Mouse (Mus musculus) hindbrain, embryonic 15.5 days (tissue): Measurements from ENCODE around the gene Scaf11. TPM values are rescaled to one million over a fixed set of nuclear protein-coding genes. Genes with fewer than 3 reads are reported as not detected.

Source experiments
- ATAC-seq: fragments of 200-750 bp; cut with Nextera tagmentation; 2 replicates; pipeline ENCODE4 v1.8.0; 2017; ENCODE audit warnings: low read depth, moderate number of reproducible peaks, moderate TSS enrichment; ENCODE audit not compliant: low FRiP score
- H3K27ac ChIP-seq: fragments of 300-500 bp; sonication (generic); replicated peaks from 2 replicates; pipeline ENCODE4 v1.5.1; 2015; ENCODE audit warnings: mild to moderate bottlenecking, inconsistent platforms
- H3K27me3 ChIP-seq: fragments of 300-500 bp; sonication (generic); 2 replicates; pipeline ENCODE4 v1.6.1; 2015; ENCODE audit warnings: control low read depth, inconsistent platforms
- H3K36me3 ChIP-seq: fragments of 300-500 bp; sonication (generic); 2 replicates; pipeline ENCODE4 v1.6.1; 2015; ENCODE audit warnings: control low read depth, inconsistent platforms
- H3K4me1 ChIP-seq: fragments of 300-500 bp; sonication (generic); replicated peaks from 2 replicates; pipeline ENCODE4 v1.6.1; 2015; ENCODE audit warnings: control low read depth, inconsistent platforms
- H3K4me2 ChIP-seq: fragments of 300-500 bp; sonication (generic); 2 replicates; pipeline ENCODE4 v1.6.1; 2015; ENCODE audit warnings: moderate library complexity, mild to moderate bottlenecking, inconsistent platforms
- H3K4me3 ChIP-seq: fragments of 300-500 bp; sonication (generic); 2 replicates; pipeline ENCODE4 v1.5.1; 2015; ENCODE audit warnings: mild to moderate bottlenecking, inconsistent platforms
- H3K9ac ChIP-seq: fragments of 300-500 bp; sonication (generic); 2 replicates; pipeline ENCODE4 v1.6.1; 2015; ENCODE audit warnings: inconsistent platforms
- H3K9me3 ChIP-seq: fragments of 300-500 bp; sonication (generic); 2 replicates; pipeline ENCODE4 v1.6.1; 2016; ENCODE audit warnings: control low read depth, inconsistent platforms
- WGBS: fragments of 180-500 bp; shearing (Covaris S2); methylation state at CpG from one replicate; pipeline ENCODE4 v1.1.7; 2015; 5-methylcytosine and 5-hydroxymethylcytosine counted together
- polyA plus RNA-seq: library from polyadenylated mRNA; unstranded; fragments of >200 nt; fragmentation: Nextera tagmentation; extraction: Ambion mirVana; gene quantifications from 2 replicates; pipeline ENCODE4 v1.2.1, GENCODE M21; 2015

Scaf11 gene
- polyA plus RNA-seq, 1 experiment from 2014 or later: 42.3 TPM

DNA sequence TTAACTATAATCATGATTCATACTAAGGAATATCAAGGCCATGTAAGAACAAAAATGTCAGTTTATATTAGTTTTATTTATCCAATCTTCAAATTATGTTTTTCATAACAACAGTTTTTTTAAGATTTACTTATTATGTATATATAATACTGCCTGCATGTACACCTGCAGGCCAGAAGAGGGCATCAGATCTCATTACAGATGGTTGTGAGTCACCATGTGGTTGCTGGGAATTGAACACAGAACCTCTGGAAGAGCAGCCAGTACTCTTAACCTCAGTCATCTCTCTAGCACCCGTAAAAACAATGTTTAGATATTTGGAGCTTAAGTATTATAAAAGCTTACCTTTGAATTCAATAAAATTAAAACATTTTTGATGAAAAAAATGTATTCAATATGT is 26.4 kb downstream of the Scaf11 start:
- Histone ChIP-seq H3K9me3 (no peaks in the 10 kb centered on the region), H3K27me3 (no peaks in the 10 kb centered on the region), H3K4me2 (no peak overlapping the region), H3K27ac (no peak overlapping the region), H3K9ac (no peak overlapping the region), H3K36me3 (peaks cover 23% of the 10 kb centered on the region), H3K4me1 (no peaks in the 10 kb centered on the region), H3K4me3 (no peak overlapping the region)
- 100% methylated on average over 1 of the region's 1 CpGs for WGBS
- no peak for ATAC-seq

DNA sequence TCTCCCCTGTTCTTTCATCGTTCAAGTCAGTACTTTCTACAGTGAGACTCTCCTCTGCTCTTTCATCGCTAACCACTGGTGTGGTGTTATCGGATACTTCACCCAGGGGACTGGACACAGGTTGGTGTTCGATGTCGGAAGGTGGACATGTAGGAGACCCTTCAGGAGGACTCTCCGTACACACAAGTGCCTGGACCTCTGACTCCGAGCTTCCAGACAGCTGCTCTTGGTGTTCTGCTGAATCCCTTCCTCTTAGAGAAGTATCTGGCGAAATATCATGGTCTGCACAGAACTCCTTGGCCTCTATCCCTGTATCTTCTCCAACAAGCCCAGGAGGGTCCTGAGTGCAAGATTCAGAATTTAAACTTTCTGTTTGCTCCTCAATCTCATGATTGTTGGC is 40.7 kb downstream of the Scaf11 start:
- WGBS: 96% methylated on average over 8 of the region's 8 CpGs
- Histone ChIP-seq H3K4me2 (no peak overlapping the region), H3K27me3 (no peaks in the 10 kb centered on the region), H3K36me3 (peaks cover 57% of the 10 kb centered on the region), H3K9me3 (no peaks in the 10 kb centered on the region), H3K27ac (no peak overlapping the region), H3K9ac (no peak overlapping the region), H3K4me1 (no peaks in the 10 kb centered on the region), H3K4me3 (no peak overlapping the region)
- ATAC-seq: no peak

DNA sequence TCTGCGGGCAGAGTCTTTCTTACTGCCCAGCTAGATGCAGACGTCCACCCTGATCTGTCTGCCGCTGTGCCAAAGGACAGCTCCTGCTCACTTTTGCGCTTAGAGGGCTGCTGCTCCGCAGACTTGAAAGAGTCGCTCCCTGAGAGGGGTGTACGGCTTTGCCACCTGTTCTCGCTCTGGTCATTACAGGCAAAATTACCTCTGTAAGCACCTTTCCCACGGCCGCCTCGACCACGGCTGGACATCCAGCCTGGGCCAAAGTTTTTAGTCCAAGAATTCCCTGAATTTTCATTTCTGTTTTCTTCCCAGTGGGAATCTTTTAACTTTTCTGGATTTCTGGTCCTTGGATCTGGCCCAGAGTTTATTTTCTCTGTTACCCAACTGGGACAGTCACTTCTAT is 42.5 kb downstream of the Scaf11 start:
- Histone ChIP-seq H3K4me1 (no peaks in the 10 kb centered on the region), H3K27ac (no peak overlapping the region), H3K9me3 (no peaks in the 10 kb centered on the region), H3K4me2 (no peak overlapping the region), H3K4me3 (no peak overlapping the region), H3K9ac (no peak overlapping the region), H3K36me3 (peaks cover 69% of the 10 kb centered on the region), H3K27me3 (no peaks in the 10 kb centered on the region)
- 89% methylated on average over 12 of the region's 12 CpGs for WGBS
- no peak for ATAC-seq

DNA sequence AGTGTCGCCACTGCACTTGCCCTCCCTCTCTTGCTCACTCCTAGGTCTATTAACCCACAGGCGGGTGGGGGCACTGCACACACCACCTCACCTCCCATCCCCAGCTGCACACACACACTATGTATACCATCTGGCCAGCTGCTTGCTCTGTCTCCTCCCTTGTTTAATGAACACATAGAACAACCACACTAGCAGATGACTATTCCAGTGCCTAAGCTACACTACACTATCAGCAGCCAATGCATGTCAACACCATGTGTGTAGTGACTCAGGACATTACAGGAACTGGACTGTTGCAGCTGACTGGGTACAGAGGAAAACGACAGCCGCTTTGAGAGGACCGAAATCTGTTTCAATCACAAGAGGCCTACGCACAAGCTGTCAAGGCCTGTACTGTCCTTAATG is 51.9 kb downstream of the Scaf11 start:
- 0 out of 2 replicates have a peak, but pooled peaks have one; percentile 19 for ATAC-seq
- WGBS: 88% methylated on average over 6 of the region's 6 CpGs
- Histone ChIP-seq H3K4me3 (no peak overlapping the region), H3K27ac (no peak overlapping the region), H3K9me3 (no peaks in the 10 kb centered on the region), H3K9ac (no peak overlapping the region), H3K4me1 (no peaks in the 10 kb centered on the region), H3K4me2 (no peak overlapping the region), H3K27me3 (no peaks in the 10 kb centered on the region), H3K36me3 (peaks cover 27% of the 10 kb centered on the region)

DNA sequence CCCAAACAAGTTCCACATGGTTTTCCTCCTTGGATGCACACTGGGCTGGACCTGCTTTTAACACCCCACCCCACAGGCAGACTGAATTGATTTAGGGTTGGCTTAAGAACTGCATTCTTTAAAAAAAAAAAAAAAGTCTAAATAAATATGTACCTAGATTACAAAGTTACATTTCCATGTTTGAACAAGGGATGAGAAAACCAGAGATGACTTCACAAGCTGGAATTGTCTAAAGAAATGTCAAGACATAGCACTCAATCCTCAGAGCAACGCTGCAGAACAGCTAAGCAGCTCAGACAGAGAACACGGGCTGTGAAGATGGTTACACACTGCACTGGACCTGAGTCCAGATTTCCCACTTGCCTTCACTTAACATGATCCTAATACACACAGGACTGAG is 53.5 kb downstream of the Scaf11 start:
- no peak for ATAC-seq

DNA sequence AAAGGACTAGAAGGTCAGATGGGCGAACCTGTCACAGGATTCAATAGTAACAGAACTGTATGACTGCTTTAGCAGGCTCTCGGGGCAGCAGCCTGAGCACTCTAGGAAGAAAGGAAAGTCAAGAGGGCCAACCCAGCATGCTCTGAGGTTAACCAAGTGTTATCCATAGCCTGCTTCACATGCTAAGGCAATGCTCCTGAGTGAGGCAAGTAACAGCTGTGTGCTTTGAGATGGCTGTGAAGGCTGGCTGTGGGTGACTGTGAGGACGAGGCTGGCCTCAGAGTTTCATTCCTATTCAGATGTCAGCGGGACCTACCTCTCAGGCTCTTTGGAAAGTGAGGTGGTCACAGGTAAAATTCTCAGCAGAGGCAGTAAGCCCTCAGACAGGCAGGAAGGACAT is 54.4 kb downstream of the Scaf11 start:
- Histone ChIP-seq H3K36me3 (peaks cover 28% of the 10 kb centered on the region; the same call in 1 of the 2 replicates), H3K9ac (no peak overlapping the region), H3K4me2 (no peak overlapping the region), H3K27ac (no peak overlapping the region), H3K9me3 (no peaks in the 10 kb centered on the region), H3K4me1 (no peaks in the 10 kb centered on the region), H3K27me3 (no peaks in the 10 kb centered on the region), H3K4me3 (no peak overlapping the region)
- 86% methylated on average over 4 of the region's 4 CpGs for WGBS
- ATAC-seq: no peak

More for the DNA sequence above, 53.5 kb downstream of the Scaf11 start:
- H3K27me3 ChIP-seq: no peaks in the 10 kb centered on the region
- H3K36me3 ChIP-seq: peaks cover 24% of the 10 kb centered on the region; the same call in 1 of the 2 replicates
- H3K4me3 ChIP-seq: no peak overlapping the region
- H3K4me1 ChIP-seq: no peaks in the 10 kb centered on the region
- H3K4me2 ChIP-seq: no peak overlapping the region
- 83% methylated on average over 2 of the region's 2 CpGs for WGBS
- no peak overlapping the region for H3K9ac ChIP-seq
- no peak overlapping the region for H3K27ac ChIP-seq
- H3K9me3 ChIP-seq: no peaks in the 10 kb centered on the region

DNA sequence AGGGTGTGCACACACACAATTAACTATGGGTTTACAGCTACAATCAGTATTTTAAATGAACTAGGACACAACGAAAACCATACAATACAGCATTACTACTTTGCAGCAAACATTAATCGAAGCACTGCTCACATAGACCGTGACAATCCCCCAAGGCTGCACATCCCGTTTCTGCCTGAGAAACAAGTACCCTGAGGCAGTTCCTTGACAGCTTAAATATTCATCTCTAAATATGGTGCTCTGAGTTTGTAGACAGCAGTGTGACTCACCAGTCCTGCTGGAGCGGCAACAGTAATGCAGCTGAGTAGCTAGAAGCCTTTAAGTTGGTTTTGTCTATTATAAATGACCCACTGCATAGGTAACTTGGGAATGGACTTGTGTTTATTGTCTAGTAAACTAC is 55.1 kb downstream of the Scaf11 start:
- H3K4me3 ChIP-seq: no peak overlapping the region
- WGBS: 66% methylated on average over 5 of the region's 5 CpGs
- ATAC-seq: no peak
- H3K27ac ChIP-seq: no peak overlapping the region
- no peaks in the 10 kb centered on the region for H3K4me1 ChIP-seq
- peaks cover 27% of the 10 kb centered on the region; the same call in 1 of the 2 replicates for H3K36me3 ChIP-seq
- H3K4me2 ChIP-seq: no peak overlapping the region
- no peaks in the 10 kb centered on the region for H3K9me3 ChIP-seq
- H3K27me3 ChIP-seq: no peaks in the 10 kb centered on the region
- no peak overlapping the region for H3K9ac ChIP-seq

DNA sequence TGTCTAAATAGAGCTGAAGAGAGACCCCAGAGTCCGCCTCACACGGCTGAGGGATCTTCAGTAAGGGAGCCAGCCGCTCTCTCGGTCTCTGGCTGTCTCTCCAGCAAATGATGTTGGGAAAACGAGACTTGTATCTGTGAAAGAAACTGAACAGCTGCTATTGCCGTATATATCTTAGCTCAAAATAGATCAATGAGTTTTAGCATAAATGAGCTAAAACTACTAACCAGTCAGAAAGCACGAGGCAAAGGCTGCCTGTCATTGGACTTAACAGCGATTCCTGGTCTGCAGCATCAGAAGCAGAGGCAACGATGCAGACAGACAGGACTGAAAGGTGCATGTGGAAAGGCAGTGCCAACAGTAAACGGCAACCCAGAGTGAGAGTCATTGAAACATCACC is 62.3 kb downstream of the Scaf11 start:
- no peak overlapping the region for H3K4me3 ChIP-seq
- H3K9ac ChIP-seq: no peak overlapping the region
- peaks cover 16% of the 10 kb centered on the region for H3K36me3 ChIP-seq
- H3K27me3 ChIP-seq: no peaks in the 10 kb centered on the region
- no peak overlapping the region for H3K27ac ChIP-seq
- WGBS: 84% methylated on average over 10 of the region's 10 CpGs
- no peaks in the 10 kb centered on the region for H3K9me3 ChIP-seq
- ATAC-seq: no peak
- H3K4me1 ChIP-seq: 0 out of 2 replicates have a peak, but pooled peaks cover 4% of the 10 kb centered on the region
- H3K4me2 ChIP-seq: no peak overlapping the region

DNA sequence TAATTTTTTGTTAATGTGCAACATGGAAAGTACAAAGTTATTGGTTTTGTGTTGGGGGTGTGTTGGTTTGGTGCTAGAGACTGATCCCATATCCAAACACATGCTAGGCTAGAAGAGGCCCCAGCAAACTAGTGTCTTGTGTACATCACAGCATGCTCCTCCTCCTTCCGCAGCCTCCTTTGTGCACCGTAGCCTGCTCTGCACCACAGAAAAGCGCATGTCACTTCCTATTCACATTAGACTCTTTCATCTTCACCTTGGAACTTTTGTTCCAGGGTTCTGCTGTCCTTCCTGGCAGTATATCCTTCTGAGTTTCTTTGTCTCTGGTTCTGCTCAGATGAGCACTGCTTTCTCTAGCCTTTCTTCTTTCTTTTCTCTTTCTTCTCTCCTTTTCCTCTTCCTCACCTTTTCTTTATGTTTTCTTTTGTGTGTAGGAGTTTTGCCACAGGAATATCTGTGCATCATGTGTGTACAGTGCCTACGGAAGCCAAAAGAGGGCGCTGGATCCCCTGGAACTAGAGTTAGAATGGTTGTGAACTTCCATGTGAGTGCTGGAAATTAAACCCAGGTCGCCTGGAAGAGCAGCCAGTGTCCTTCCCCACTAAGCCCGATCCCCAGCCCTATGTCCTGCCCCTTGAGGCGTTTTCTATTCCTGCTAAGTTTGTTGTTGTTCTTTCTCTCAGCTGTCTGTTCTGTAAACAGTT is 63.9 kb downstream of the Scaf11 start:
- H3K36me3 ChIP-seq: peaks cover 10% of the 10 kb centered on the region

DNA sequence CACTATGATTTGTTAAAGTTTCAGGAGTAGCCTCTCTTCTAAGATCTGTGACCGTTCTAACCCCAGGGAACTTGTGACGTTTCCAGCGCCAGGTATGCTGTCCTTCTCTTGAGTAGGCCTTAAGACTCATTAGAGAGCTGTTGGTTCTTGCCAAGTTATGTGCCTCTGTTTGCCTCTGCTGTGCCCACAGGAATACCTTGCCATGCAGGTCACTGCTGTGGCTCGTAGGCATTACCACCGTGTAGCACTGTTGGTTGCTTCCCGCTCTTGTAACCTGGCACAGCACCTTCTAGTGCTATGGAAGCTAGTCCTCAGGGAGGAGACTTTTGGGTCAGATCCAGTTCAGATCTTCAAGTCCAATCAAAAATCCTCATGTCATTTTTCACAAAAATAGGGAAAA is 65.6 kb downstream of the Scaf11 start:
- Histone ChIP-seq H3K9ac (no peak overlapping the region), H3K4me2 (no peak overlapping the region), H3K4me3 (no peak overlapping the region), H3K9me3 (no peaks in the 10 kb centered on the region), H3K27ac (no peak overlapping the region), H3K27me3 (no peaks in the 10 kb centered on the region), H3K4me1 (0 out of 2 replicates have a peak, but pooled peaks cover under 1% of the 10 kb centered on the region), H3K36me3 (peaks cover 19% of the 10 kb centered on the region)
- WGBS: 94% methylated on average over 6 of the region's 6 CpGs
- ATAC-seq: no peak

More for the DNA sequence above, 63.9 kb downstream of the Scaf11 start:
- WGBS: 76% methylated on average over 8 of the region's 8 CpGs
- no peak overlapping the region for H3K4me2 ChIP-seq
- no peak overlapping the region for H3K4me3 ChIP-seq
- no peaks in the 10 kb centered on the region for H3K9me3 ChIP-seq
- ATAC-seq: no peak
- 0 out of 2 replicates have a peak, but pooled peaks cover 4% of the 10 kb centered on the region for H3K4me1 ChIP-seq
- H3K9ac ChIP-seq: no peak overlapping the region
- no peaks in the 10 kb centered on the region for H3K27me3 ChIP-seq
- no peak overlapping the region for H3K27ac ChIP-seq

DNA sequence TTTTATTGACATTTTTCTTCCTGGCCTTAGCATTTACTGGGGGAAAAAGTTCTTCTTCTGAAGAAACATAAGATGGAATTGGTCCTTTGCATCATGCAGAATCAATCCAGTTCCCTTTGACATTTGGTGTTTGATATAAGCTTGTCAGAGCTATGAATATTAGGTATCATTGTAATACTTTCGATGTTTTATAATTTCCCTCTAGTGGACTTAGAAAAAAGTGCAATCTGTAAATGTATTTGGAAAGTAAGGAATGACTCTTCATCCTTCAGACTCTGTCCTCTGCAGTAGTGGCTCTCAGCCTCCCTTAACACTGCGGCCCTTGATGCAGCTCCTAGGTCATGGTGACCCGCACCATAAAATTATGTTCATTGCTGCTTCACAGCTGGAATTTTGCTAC is 67.8 kb downstream of the Scaf11 start:
- no peak overlapping the region for H3K27ac ChIP-seq
- H3K4me1 ChIP-seq: no peaks in the 10 kb centered on the region
- 89% methylated on average over 3 of the region's 3 CpGs for WGBS
- no peak overlapping the region for H3K9ac ChIP-seq
- no peaks in the 10 kb centered on the region for H3K27me3 ChIP-seq
- H3K9me3 ChIP-seq: no peaks in the 10 kb centered on the region
- peaks cover 19% of the 10 kb centered on the region for H3K36me3 ChIP-seq
- no peak overlapping the region for H3K4me3 ChIP-seq
- no peak for ATAC-seq
- no peak overlapping the region for H3K4me2 ChIP-seq

DNA sequence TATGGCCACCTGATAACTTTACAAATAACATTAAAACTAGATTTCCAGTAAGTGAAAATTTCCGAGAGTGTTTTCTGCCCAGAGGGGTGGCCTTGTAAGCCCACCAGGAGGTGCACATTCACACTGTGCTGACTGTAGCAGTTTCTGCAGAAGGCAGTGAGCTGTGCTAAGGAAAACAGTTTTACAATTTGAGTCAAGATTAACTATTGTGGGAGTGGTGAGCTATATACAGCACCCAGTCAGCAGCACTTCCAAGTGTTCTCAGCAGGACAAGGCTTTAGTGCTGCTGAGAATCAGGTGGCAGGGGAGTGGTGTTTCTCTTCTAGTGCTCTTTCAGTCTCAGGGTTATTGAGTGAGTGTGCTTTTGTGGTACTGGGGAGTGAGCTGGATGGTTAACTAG is 72.1 kb downstream of the Scaf11 start:
- no peak overlapping the region for H3K4me3 ChIP-seq
- H3K4me2 ChIP-seq: no peak overlapping the region
- H3K9me3 ChIP-seq: no peaks in the 10 kb centered on the region
- ATAC-seq: no peak
- no peaks in the 10 kb centered on the region for H3K4me1 ChIP-seq
- peaks cover 20% of the 10 kb centered on the region for H3K36me3 ChIP-seq
- 0 out of 2 replicates have a peak overlapping the region, but pooled peaks have one; percentile 15 for H3K27ac ChIP-seq
- WGBS: 80% methylated on average over 1 of the region's 1 CpGs
- no peak overlapping the region for H3K9ac ChIP-seq
- no peaks in the 10 kb centered on the region for H3K27me3 ChIP-seq

DNA sequence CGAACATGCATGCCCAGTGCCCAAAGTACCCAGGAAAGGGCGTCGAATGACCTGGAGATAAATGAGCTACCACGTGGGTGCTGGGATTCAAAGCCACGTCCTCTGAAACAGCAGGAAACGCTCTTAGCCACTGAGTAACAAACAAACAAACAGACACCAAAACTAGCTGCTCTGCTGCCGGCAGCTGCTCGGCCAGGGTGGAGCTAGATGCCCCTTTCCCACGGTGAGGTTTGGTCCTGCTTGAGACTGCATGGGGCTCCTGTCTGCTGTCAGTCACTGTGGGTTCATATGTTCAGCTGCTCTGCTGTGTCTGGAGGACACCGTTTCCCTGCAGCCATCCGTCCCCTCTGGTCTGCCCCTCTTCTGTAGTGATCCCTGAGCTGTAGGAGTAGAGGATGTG is 78.4 kb downstream of the Scaf11 start:
- peaks cover 19% of the 10 kb centered on the region for H3K36me3 ChIP-seq
- ATAC-seq: no peak

More for the DNA sequence above, 78.4 kb downstream of the Scaf11 start:
- no peak overlapping the region for H3K27ac ChIP-seq
- H3K27me3 ChIP-seq: no peaks in the 10 kb centered on the region
- 87% methylated on average over 11 of the region's 11 CpGs for WGBS
- no peak overlapping the region for H3K4me3 ChIP-seq
- no peak overlapping the region for H3K9ac ChIP-seq
- H3K9me3 ChIP-seq: no peaks in the 10 kb centered on the region
- no peaks in the 10 kb centered on the region for H3K4me1 ChIP-seq
- no peak overlapping the region for H3K4me2 ChIP-seq
